Mouse (Mus musculus) kidney, postnatal 4 days (tissue): ENCODE measurements at regions not wholly inside any gene's neighbourhood (a gene's known extent, or its start where the extent isn't known, plus 50 kb on each side); places are given as distances from the start of the nearest gene placed in this dataset.

Source experiments
- DNase-seq, 2 experiments: peaks; one replicate each; pipeline ENCODE4 v3.0.0; 2021; ENCODE audit warnings: mixed read lengths in 2 of 2

DNA sequence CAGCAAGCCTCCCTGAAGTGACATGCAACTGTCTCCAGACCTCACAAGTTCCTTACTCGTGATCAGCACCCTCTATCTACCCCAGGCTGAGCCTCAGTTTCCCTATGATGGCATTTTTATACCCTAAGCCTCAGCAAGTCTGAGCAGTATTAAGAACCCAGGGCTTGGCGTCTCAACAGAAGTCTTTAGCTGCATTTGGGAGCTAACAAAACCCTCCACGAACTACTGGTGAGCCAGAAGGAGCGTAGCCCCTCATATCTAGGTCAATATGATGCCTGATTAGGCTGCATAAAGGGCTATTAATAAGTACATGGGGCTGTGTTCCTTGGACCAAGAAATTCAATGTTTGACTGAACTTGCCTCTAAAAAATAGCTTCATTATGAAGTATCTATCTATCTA, 600.4 kb downstream of the Tox3 start:
- no peak for DNase-seq

DNA sequence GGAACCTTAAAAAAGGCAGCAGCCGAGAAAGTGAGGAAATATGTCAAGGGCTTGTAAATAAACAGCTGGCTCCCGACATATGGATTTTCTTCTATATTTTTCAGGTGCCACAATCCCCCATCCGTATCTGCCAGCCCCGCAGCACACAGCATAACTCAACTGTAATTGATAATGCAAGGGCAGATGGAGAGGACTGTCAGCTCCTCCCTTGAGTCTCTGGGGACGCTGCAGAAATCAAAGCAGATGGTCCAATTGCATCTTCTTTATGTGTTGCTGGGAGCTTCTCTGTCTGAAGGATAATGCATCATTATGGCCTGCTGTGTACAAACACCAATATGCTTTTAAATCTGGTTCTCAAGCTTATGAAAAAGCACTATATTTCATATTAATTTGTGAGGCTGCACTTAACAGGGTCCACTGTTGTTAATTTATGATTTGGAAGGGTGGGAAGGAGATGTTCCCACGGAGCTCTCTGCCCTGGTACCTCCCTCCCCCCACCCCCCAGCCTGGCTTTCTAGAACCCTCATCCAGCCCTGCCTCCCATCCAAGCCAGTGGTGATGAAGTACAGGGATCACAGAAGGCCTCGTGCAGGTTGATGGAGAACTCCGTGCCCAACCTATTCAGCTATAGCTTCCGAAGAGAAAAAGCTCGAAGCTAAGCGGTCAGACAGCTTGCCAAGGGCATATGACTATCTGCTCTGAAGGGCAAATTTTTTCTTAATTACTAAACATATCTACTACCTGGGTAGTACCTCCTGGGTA, 603.7 kb downstream of the Tox3 start:
- no peak for DNase-seq

DNA sequence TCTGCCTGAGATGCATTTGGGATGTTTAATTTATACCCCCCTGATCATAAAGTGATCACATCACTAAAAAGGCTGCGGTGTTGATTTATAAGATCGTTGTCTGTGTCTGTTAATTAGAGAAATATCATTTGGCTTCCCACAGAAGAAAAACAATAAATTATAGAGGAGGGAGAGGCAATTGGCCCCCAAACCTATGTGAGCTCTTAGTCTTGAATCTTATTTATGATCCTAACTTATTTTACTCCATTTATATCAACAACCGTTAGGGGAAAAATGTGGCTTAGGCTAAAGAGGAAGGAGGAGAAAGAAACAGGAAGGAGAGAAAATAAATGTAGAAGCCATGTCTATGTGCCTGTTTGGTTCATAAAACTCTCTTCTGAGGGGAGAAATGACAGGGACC, 609.5 kb downstream of the Tox3 start:
- DNase-seq = no peak

DNA sequence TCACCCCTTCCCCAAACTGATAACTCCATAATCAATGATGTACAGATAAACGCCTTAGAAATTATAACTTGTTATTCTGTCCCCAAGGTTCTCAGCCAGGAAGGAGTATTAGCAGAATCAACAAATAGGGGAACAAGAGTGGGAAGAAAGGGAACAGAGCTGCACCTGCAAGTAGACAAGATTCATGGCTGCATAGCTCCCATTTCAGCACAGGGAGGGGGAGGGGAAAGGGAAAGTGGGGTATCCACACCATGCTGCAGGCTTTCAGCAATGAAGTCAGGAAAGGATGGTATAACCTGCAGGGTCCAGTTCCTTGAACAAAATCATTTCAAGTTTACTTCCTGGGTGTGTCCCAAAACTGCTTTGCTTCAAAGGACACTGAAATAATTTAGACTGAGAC, 610.5 kb downstream of the Tox3 start:
- no peak for DNase-seq

DNA sequence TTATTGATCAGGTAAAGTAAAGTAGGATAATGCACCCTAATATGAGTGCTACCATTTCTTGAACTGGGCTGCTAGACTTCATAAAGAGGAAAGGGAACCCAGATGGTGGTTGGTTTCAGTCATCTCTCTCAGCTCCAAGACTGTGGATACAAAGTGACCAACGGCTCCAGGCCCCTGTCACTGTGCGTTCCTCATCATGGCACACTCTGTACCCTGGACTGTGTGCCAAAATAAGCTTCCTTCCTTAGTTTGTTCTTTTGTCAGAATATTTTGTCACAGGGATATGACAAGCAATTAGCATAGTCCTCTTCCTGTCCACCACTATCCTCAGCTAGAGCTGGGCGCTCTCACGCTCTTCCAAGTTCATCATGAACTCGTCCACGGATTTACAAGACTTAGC, 620.9 kb downstream of the Tox3 start:
- DNase-seq = no peak

DNA sequence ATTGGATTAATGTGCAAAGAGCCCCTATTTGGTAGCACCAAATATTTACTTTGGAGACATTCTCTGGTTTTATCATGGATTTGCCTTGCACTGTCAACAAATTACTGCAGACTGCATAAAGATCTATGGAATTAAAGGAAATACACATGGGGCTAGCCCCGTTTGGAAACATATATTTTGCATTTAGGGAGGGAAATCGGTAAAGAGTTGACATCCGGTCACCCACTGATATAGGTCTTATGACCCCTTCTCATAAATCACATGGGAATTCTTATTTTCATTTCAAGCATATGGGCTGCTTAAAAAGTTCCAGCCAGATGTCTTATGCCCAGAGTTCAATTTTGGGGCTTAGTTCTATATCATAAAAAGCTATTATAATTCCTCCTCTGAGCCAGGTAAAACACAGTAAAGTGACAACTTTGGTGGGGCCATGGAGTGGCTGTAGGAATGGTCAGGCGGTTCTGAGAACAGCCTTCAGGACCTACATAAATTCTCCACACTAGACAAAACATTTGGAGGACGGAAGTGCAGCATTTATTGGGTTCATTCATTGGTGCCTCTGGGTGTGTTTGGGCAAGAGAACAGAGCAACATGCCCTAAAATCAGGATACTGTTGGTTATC, 626.3 kb downstream of the Tox3 start:
- no peak for DNase-seq

DNA sequence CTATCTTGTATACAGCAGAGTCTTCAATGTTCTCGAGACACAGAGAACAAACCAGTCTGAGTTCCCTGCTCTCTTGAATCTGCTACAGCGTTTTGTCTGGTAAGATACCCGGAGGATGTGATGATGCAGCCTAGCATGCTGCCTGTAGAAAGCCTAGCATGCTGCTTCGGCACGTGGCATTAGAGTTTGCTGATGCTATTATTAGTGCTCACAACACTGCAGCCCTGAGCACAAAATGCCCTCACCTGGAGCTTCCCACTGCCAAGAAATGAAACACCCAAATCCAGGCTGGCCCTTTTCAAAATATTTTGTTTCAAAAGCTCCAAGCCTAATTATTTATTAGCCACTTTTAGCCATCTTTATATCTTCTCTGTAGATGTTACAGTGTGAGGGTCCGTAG, 634.3 kb downstream of the Tox3 start:
- DNase-seq = no peak

DNA sequence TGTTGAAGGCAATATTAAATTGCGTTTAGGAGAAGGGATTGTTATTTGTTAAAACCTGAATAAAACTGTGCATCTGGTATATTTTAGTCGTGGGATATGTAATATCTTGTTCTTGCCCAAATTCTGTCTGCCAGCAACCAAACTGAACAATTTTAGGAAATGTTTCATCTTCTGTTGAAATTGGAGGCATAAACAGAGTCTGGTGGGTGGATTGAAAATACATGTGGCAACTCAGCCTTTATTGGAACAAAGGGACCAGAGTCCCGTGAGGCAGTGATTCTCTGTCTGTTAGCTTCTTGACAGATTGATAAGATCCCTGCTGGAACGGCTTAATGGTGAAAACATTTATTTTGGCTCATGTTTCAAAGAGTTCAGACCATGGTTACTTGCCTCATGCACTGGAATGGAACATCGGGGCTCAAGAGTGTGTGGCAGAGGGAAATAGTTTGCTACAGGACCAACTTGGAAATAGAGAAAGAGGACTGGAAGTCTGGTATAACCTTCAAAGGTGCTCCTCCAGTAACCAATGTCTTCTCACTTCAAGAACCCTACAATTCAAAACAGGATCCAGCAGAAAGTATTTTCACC, 640.7 kb downstream of the Tox3 start:
- DNase-seq = no peak

DNA sequence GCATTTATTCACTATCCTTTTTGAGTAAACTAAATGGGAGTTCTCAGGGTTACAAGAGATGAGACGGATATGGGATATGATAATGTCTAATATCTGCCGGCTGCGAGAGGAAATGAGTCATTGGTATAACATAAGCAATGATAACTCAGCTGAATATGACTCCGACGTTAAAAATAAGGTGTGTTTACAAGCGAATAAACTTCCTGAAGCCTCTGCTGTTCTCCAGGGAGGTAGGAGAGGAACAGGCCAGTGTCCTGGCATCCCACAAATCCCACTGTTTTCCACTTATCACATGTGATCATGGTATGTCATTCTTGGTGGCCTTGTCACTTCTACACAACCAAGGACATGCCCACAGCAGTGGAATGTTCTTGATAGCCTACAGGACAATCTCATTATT, 641.7 kb upstream of the Sall1 start:
- DNase-seq = no peak

DNA sequence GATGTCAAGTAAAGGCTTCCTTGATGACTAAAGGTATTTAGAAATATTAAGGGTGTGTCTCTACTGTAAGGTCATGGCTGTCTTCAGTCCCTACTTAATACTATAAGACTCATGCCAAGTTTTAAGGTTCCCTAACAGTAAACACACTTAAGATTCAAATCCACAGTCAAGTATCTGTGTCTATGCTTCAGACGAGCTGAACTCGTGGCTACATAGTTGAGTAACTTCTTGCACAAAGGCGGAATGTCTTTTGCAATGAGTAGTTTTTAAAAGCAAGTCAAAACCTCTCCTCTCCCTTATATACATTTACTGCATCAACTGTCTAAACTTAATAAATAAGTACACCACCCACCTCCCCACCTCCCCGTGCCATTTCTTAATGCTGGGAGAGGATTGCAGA, 637.0 kb upstream of the Sall1 start:
- DNase-seq = no peak

DNA sequence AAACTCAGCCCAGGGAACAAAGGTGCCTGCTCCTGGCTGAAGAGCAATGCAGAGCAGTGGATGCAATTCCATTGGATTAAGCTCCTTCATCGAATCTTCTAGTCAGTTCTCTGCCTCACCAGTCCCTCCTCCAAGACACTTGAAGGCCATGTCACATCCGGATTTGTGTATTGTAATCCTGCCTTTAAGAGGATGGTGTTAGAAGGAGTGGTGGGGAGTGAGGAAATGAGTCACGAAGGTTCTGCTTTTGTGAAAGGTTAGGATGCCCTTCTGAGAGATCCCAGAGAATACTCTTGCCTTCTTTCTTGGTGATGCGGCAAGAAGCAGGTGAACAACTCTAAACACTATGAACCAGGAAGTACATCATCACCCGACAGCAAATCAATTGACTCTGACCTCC, 636.4 kb upstream of the Sall1 start:
- DNase-seq = no peak

DNA sequence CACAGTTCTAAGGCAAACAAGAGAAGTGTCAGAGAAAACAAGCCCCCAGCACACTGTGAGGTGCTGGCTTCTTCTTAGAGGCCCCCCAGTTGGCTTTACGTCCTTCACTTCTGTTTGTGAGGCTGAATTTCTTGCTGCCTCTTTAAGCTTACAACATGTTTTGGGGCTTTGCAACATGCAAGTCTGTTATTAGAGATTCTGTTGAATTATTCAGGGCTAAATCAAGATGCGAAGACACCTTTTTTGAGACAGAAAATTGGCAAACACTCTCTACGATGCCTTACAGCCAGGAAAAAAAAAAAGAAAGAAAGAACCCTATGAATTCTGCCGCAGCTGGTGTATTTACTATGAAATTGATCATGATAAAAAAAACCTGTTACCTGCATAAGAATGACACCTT, 635.6 kb upstream of the Sall1 start:
- no peak for DNase-seq

DNA sequence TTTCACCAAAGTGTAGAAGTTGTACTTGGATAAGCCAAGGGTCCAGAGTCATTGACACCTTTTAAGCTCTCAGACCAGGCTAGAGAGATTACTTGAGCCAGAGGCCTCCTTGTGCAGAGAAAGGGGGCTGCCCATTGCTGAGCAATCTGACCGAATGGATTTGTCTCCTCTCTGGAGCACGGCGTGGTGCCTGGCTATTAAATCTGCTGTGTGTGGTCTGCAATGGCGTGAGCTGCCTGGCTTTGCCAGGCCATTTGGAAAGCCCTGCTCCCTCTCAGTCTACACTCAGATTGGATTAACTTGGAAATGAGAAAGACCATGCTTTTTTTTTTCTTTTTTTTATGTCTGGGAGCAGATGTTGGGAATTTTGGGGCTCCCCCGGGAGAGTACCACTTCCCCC, 633.3 kb upstream of the Sall1 start:
- DNase-seq = no peak

DNA sequence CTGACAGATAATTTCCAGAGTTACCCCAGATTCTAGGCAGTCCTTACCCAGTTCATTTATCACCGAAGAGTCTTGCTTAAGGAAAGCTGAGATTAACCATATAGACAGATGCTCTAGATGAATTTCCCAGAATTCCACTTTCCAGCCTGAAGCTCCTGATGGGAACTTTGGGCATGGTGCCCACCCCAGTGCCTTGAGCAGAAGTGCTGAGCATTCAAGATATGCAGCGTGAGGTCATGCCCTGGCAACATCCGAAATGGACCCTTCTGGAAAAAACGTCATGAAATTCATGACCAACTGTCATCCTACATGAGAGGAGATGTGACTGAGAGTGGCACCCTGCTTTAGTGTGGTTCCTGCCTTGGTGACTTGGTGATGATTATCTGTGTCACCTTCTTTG, 629.9 kb upstream of the Sall1 start:
- no peak for DNase-seq

DNA sequence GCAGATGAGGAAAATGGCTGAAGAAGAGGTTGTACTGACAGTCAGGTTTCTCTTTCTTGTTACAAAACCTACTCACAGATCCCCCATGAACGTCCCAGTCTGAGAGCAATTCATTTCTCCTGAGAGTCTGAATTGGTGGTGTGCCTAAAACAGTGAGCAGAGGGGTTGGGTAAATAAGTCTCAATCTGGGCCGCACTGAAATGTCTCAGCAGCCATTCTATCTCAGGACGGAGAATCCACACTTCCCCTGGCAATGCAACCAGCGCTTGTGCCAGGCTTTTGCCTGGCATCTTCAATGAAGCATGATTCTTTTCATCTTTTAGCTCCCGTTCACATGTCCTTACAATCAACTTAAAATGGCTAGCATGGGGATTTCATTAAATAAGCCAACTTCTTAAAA, 628.7 kb upstream of the Sall1 start:
- no peak for DNase-seq

DNA sequence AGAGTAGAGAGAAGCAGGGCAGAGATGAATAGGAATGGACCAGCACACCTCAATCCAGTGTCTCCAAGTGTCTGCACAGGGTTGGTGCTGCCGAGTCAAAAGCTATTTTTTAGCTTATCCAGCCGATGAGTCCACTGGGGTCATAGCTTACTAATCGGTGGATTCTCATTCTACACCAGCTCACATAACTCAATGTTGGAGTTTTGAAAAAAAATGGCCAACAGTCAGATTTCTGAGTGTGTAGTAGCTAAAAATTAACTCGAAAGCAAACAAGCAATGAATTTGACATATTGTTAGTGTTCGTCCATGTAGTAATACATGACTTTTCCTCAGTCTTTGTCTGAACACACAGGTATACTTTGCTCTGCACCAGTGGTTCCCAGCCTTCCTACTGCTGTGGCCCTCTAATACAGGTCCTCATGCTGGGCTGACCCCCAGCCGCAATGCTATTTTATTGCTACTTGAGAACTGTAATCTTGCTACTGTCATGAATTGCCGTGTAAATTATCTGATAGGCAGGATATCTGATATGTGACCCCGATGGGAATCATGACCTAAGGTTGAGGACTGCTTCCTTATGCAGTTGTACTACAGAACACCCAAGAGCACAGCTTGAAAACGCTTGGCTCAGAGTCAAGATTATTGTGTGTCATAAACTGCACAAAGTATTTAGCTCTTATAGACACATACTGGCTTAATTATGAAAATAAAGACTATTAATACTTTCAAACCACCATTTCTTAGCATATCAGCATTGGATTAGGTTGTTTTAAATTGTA, 621.1 kb upstream of the Sall1 start:
- no peak for DNase-seq

DNA sequence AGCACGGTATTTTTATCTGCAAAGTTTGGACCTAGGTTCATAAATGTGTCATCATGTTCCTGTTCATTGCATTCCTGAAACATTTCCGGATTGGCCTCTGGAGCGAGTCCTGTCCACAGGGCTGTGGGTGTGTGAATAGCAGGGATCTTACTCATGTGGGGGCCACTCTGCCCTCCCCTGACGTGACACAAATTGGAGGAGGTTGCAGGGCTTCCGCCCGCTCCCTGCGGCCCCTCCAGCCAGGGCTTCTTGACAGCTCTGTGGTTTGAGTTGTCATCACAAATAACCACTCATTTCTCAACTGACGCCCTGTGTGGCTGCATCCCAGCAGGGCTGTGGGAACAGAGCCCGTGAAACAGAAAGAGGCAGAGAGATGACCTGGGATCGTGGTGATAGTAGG, 619.9 kb upstream of the Sall1 start:
- peak; percentile 31 to 52 for DNase-seq

DNA sequence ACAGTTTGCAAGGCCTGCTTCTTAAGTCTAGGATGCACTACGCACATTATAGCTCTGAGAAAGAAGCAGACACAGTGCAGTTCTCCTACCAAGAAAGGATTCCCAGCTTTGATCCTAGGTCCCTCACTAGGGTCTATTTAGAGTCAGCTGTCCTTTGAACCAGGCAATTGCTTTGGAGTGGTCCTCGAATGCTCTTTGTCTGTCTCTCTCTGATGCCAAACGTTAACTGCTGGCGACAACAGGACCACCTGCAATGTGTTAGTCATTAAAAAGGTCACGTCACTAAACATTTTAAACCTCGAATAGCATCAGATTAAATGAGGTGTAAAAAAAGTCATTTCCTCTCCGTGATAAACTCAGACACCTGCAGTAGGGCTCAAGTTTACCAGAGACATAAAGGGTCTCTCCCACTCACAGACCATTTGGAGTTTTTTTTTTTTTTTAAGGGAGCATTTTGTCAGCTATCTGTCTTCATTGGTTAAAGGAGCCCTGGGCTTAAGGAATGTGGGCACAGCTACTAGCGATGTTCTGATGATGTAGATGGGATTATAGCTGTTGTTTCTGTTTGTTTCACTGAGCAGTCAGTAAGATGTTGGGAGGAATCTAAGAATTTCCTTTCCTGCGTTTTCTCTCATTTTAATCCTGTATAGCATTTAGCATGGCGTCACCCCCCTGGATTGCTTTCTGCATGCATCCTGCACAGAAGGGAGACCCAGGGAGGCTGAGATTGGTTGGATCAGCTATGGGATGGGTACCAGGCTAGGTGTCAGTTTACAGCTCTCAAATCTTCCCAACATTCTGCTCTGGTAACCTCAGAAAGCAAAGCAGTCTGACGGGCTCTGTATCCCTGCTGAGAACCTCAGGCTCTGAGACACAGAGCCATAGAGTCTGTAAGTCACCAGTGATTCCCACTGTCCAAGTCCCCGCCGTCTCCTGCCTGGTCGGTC, 615.3 kb upstream of the Sall1 start:
- peak; percentile 18 to 25 for DNase-seq

DNA sequence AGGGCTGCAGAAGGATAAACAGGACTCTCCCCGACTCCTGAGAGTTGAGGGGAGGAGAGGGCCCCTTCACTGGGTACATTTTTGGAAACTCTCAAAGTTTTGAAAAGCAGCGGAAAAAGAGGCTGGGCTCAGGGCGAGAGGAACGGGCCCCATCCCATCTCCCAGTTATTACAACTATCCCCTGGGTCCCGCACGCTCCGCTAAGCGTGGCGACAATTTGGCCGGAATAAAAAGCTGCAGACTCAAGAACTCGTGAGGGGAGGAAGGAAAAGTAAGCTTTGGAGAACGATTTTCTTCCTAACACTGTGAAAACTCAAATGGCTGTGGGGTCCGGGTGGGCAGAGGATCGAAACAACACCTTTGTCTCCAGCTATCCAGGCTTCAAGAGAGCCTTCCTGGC, 611.4 kb upstream of the Sall1 start:
- peak; percentile 30 to 43 for DNase-seq

DNA sequence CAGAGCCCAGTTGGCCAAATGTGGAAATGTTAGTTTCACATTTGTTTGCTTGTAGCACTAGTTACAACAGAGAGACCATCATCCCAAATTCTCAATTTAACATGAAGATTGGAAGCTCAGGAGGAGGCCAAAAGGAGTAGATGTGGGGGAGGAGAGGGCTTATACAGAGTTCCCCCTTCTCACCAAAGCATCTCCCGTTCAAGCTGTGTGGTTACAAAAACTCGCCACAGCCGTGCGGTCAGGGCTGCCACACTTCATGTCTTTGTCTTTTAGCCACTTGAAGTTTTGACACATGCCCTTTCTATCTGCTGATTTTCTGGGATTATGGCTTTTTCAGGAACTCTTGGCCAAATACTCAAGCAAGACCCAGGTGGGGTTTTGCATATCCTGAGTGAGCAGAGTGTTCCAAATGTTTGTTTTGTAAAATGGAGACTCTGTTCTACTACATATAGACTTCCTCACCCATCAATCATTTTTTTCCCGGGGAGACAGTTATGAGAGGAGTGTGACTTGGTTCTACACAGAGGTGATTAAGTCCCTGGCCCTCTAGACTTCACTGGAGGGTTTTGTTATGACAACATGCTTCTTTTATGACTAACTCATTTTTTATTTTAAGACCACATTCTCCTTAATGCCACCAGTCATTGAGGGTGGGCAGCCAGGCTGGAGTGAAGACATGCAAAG, 605.4 kb upstream of the Sall1 start:
- DNase-seq = no peak

DNA sequence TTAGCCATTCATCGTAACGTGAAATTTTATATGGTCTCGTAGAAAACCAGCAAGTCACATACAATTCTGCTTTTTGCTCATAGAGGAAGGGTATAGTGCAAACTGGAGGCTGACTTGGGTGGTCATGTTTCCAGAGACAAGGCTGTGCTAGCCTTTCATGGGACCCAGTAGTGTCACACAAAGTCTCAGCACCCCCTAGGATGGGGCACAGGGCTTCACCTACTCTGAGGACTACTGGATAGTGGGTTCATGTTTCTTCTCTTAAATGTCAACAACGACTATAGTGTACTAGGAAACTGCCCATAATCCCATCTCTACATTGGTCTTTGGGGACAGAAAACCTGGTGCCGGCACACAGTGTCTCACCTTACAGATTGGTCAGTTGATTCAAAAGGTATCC, 603.0 kb upstream of the Sall1 start:
- DNase-seq = no peak

DNA sequence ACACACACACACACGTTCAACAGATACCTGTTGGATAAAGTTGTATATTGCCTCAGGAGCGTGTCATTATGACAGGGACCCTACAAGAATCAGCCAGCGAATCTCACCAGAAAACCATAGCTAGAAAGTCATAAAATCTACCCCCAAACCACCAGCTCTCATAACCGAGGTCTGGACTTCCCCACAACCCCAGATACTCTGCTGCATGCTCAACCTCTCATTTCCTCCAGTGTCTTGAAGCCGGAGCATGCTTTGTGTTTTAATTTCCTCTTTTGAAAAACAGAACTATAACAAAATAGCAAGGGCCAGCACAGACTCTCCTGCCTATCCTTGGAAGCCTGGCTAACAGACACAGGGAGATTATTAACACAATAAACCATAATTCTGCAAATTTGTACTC, 597.4 kb upstream of the Sall1 start:
- DNase-seq = no peak
